Mouse (Mus musculus): ENCODE measurements around the gene Runx2. TPM values are rescaled to one million over a fixed set of nuclear protein-coding genes. Genes with fewer than 3 reads are reported as not detected.

The Runx2 gene
- polyA plus RNA-seq, 1 experiment from 2014 or later = 14.0 TPM

GRCm38 (mm10) chr17:44735991-44736561 lies 78.5 kb downstream of the Runx2 start:
- no peak for TF ChIP-seq CTCF (IDR thresholded peaks at IDR 0.05)
- no peaks in the 10 kb centered on the region for H3K27me3 ChIP-seq
- ATAC-seq (peak; percentile 55), DNase-seq (ENCODE audit: low read depth, low spot score) (no peak)
- ChIA-PET POLR2A (interaction anchor here (0.7 to 1.7 kb wide), 5 partner anchors 25 to 473 kb away, joined by 3 read pairs; no protein-coding TSS in a partner anchor), CTCF (interaction anchor here (1.3 kb wide), 1 partner anchor 280 kb away, joined by 3 read pairs; no protein-coding TSS in a partner anchor)
- in situ Hi-C loops (cut with MboI; ENCODE audit: low pct_unique_long_range_greater_than_20kb) = loop anchor here (5.0 to 10.0 kb wide), 5 partner anchors 36 to 471 kb away; no protein-coding TSS in a partner anchor

DNA sequence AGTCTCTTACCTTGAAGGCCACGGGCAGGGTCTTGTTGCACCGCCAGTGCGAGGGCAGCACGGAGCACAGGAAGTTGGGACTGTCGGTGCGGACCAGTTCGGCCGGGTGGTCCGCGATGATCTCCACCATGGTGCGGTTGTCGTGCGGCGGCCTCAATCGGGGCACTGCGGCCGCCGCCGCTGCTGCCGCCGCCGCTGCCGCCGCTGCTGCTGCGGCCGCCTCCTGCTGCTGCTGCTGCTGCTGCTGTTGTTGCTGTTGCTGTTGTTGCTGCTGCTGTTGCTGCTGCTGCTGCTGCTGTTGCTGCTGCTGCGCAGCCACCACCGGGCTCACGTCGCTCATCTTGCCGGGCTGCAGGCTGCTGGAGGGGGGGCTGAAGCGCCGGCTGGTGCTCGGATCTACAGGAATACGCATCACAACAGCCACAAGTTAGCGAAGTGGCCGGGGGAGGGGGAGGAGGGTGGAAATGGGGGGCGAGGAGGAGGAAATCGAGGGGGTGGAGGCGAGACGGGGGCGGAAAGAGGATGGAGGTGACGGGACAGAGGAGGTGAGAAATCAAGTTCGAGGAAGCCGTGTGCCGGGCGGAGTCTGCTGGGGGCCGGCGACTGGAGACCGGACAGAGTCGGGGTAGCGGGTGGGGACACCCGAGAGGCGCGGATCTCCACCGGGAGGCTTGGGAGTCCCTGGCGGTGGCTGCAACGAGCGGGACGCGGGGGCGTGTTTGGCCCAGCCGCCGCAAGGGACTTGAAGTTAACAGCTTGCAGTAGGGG lies 79.2 kb downstream of the Runx2 start:
- TF ChIP-seq CTCF (IDR thresholded peaks at IDR 0.05) = no peak
- POLR2A ChIA-PET = interaction anchor here (0.6 to 1.7 kb wide), 4 partner anchors 24 to 472 kb away, joined by 3 read pairs; no protein-coding TSS in a partner anchor
- CTCF ChIA-PET = interaction anchor here (1.3 kb wide), 1 partner anchor 279 kb away, joined by 3 read pairs; no protein-coding TSS in a partner anchor
- in situ Hi-C loops (cut with MboI; ENCODE audit: low pct_unique_long_range_greater_than_20kb) = loop anchor here (5.0 to 10.0 kb wide), 5 partner anchors 37 to 471 kb away; no protein-coding TSS in a partner anchor
- ATAC-seq = peak; percentile 4
- H3K27me3 ChIP-seq = no peaks in the 10 kb centered on the region
- DNase-seq (ENCODE audit: low read depth, low spot score) = no peak

DNA sequence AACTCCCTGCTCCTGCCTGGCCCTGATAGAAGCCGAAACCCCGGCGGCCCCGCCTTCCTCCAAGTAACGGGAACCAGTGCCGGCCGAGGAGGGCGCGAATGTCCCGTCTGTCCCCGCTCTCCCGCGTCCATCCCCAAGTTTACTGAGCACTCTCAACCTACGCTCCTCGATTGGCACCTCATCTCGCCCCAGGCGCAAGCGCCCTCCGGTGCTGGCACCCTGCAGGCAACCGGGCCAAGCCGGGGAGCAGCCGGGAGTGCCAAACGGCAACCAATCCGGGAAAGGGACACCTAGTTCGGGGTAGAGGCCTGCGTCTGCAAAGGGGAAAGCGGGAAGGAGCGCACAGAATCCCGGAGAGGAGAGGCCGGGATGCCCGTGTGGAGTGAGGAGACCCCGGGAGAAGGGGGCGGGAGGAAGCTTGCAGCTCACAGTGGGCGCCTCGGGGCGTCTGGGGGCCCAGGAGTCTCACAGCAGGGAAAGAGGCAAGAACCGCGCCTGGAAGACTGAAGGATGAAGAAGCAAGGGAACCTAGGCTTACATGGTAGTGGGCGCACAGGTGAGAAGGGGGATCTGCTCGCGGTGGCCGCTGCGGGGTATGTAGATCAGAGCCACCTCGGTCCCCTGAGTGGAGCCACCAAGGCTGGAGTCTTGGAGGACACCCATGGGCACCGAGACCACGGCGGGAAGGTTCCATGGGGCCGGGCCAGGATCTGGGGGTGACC lies 79.9 kb downstream of the Runx2 start:
- ATAC-seq (peak; percentile 37), DNase-seq (ENCODE audit: low read depth, low spot score) (no peak)
- in situ Hi-C loops (cut with MboI; ENCODE audit: low pct_unique_long_range_greater_than_20kb) = loop anchor here (5.0 to 10.0 kb wide), 6 partner anchors 38 to 470 kb away; no protein-coding TSS in a partner anchor
- POLR2A ChIA-PET = interaction anchor here (0.6 to 0.7 kb wide), 2 partner anchors 52 to 1234 kb away, joined by 5 read pairs; no protein-coding TSS in a partner anchor
- no peak for TF ChIP-seq CTCF (IDR thresholded peaks at IDR 0.05)
- CTCF ChIA-PET = no interaction called here
- no peaks in the 10 kb centered on the region for H3K27me3 ChIP-seq

DNA sequence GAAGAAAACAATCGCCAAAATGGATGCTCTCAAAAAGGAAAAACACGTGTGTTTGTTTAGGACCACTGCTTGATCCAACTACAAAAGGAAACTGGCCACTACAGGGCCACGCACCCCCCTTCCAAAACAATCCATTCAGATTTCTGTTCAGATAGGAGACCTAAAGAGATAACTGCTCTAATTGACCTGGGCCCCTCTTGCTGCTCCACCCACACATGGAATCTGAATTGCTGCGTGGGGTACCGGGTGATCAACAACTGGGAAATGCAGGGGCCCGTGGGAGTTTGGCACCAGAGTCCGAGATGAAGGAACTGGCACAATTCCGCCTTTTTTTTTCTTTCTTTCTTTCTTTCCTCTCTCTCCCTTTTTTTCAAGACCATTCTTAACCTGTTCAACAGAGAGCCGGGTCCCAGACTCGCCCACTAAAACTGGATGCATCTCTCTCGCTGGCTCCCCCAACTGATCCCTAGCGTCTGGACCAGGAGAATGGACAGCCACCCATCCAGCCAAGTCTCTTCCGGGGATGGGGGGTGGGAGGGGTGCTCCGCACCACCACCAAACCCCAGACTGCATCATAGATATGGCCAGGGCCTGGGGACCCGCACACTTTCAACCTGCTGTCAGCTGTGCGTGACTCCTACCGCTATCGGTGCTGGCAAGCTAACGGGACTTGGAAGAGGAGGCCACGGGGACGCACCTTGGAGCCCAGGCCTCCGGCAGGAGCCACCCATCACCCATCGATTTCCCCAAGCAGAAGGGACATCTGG lies 80.9 kb downstream of the Runx2 start:
- POLR2A ChIA-PET = interaction anchor here (0.6 to 0.8 kb wide), 3 partner anchors 52 to 1235 kb away, joined by 3 to 5 read pairs (median 5); no protein-coding TSS in a partner anchor
- CTCF ChIA-PET = no interaction called here
- DNase-seq (ENCODE audit: low read depth, low spot score) (no peak), ATAC-seq (no peak)
- no peaks in the 10 kb centered on the region for H3K27me3 ChIP-seq
- in situ Hi-C loops (cut with MboI; ENCODE audit: low pct_unique_long_range_greater_than_20kb) = loop anchor here (5.0 to 10.0 kb wide), 3 partner anchors 81 to 469 kb away; no protein-coding TSS in a partner anchor
- no peak for TF ChIP-seq CTCF (IDR thresholded peaks at IDR 0.05)

GRCm38 (mm10) chr17:44728464-44728863 lies 86.1 kb downstream of the Runx2 start:
- DNase-seq (ENCODE audit: low read depth, low spot score) (no peak), ATAC-seq (peak; percentile 51)
- no peak for TF ChIP-seq CTCF (IDR thresholded peaks at IDR 0.05)
- CTCF ChIA-PET = interaction anchor here (1.8 kb wide), 1 partner anchor 10 kb away, joined by 5 read pairs; no protein-coding TSS in a partner anchor
- H3K27me3 ChIP-seq = no peaks in the 10 kb centered on the region
- POLR2A ChIA-PET = no interaction called here
- in situ Hi-C loops (cut with MboI; ENCODE audit: low pct_unique_long_range_greater_than_20kb) = no loop called here

- in situ Hi-C loops (cut with MboI; ENCODE audit: low pct_unique_long_range_greater_than_20kb) = no loop called here
- CTCF ChIA-PET = no interaction called here
- POLR2A ChIA-PET = no interaction called here
- H3K27me3 ChIP-seq = no peaks in the 10 kb centered on the region
- ATAC-seq (no peak), DNase-seq (ENCODE audit: low read depth, low spot score) (no peak)
- no peak for TF ChIP-seq CTCF (IDR thresholded peaks at IDR 0.05)
Observed at GRCm38 (mm10) chr17:44727675-44728074, 86.9 kb downstream of the Runx2 start.

DNA sequence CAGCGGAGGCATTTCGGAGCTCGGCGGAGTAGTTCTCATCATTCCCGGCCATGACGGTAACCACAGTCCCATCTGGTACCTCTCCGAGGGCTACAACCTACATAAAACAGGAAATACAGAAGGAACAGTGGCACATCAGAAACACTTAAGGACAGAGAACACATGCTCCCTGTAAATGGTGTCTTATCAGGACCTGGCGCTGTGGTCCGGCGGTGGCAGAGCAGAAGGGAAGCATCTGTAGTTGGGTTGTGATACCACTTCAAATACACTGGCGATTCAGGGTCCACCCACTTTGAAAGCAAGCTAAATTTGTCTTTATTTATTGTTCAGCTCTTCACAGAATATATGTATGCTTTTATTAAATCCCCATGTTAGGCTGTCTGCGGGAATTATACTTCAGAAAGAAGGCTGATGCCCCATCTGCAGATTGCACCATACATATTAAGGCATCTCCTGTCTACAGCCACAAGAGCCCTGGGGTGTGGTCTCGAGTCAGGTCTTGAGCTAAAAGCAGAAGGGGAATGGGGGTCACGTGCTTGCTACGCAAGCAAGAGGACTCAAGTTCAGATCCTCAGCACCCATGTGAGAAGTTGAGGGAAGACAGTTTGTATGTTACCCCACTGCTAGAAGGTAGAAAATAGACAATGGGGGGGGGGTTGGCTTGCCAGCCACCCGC lies 89.7 kb downstream of the Runx2 start:
- in situ Hi-C loops (cut with MboI; ENCODE audit: low pct_unique_long_range_greater_than_20kb) = no loop called here
- no peak for DNase-seq (ENCODE audit: low read depth, low spot score)
- ATAC-seq = no peak
- TF ChIP-seq CTCF (IDR thresholded peaks at IDR 0.05) = no peak
- no peaks in the 10 kb centered on the region for H3K27me3 ChIP-seq
- ChIA-PET CTCF (no interaction called here), POLR2A (no interaction called here)

- ChIA-PET CTCF (no interaction called here), POLR2A (no interaction called here)
- ATAC-seq (no peak), DNase-seq (ENCODE audit: low read depth, low spot score) (no peak)
- in situ Hi-C loops (cut with MboI; ENCODE audit: low pct_unique_long_range_greater_than_20kb) = no loop called here
- no peaks in the 10 kb centered on the region for H3K27me3 ChIP-seq
- TF ChIP-seq CTCF (IDR thresholded peaks at IDR 0.05) = no peak
Observed at GRCm38 (mm10) chr17:44724255-44724654, 90.3 kb downstream of the Runx2 start.

GRCm38 (mm10) chr17:44722103-44722792 lies 92.3 kb downstream of the Runx2 start:
- no peak for ATAC-seq
- no peak for TF ChIP-seq CTCF (IDR thresholded peaks at IDR 0.05)
- ChIA-PET POLR2A (no interaction called here), CTCF (no interaction called here)
- in situ Hi-C loops (cut with MboI; ENCODE audit: low pct_unique_long_range_greater_than_20kb) = no loop called here
- no peak for DNase-seq (ENCODE audit: low read depth, low spot score)
- no peaks in the 10 kb centered on the region for H3K27me3 ChIP-seq

All from Patski (cell line).